Mouse (Mus musculus): Measurements from ENCODE around the gene Zfp949.
"Not testable (repeated sequence)": the region's sequence is repeated elsewhere in the genome, so short reads cannot be mapped to it uniquely, and the experiment has no call there.

Gene Zfp949

GRCm38 (mm10) chr9:88542816-88543215 lies 5.0 kb upstream of the Zfp949 start:
- no peak for DNase-seq (ENCODE audit: low spot score)

- no peak for DNase-seq (ENCODE audit: low spot score)
These were observed 2.3 kb upstream of the Zfp949 start for GRCm38 (mm10) chr9:88545534-88545933.

- no peak for DNase-seq (ENCODE audit: low spot score)
These were observed 1.7 kb upstream of the Zfp949 start for GRCm38 (mm10) chr9:88546166-88546565.

GRCm38 (mm10) chr9:88546657-88547056 lies 1.2 kb upstream of the Zfp949 start:
- DNase-seq (ENCODE audit: low spot score): no peak

GRCm38 (mm10) chr9:88547270-88547669 lies 550 bp upstream of the Zfp949 start:
- no peak for DNase-seq (ENCODE audit: low spot score)

GRCm38 (mm10) chr9:88548614-88548945 lies 760 bp downstream of the Zfp949 start:
- no peak for DNase-seq (ENCODE audit: low spot score)

GRCm38 (mm10) chr9:88553071-88553470 lies 5.3 kb downstream of the Zfp949 start:
- no peak for DNase-seq (ENCODE audit: low spot score)

GRCm38 (mm10) chr9:88558146-88558545 lies 10.3 kb downstream of the Zfp949 start:
- no peak for DNase-seq (ENCODE audit: low spot score)

GRCm38 (mm10) chr9:88561476-88561875 lies 13.7 kb downstream of the Zfp949 start:
- DNase-seq (ENCODE audit: low spot score): not testable (repeated sequence)

- DNase-seq (ENCODE audit: low spot score): not testable (repeated sequence)
These were observed 22.7 kb downstream of the Zfp949 start for GRCm38 (mm10) chr9:88570471-88570870.

GRCm38 (mm10) chr9:88580591-88580990 lies 32.8 kb downstream of the Zfp949 start, which contains the start of gene Trim43a:
Gene Trim43a (plus strand): TSS chr9:88580891.
- not testable (repeated sequence) for DNase-seq (ENCODE audit: low spot score)

GRCm38 (mm10) chr9:88593708-88594107 lies 45.9 kb downstream of the Zfp949 start:
- not testable (repeated sequence) for DNase-seq (ENCODE audit: low spot score)

- peak; percentile 99 for DNase-seq (ENCODE audit: low spot score)
These were observed 51.7 kb downstream of the Zfp949 start for GRCm38 (mm10) chr9:88599206-88600162.
